Mouse (Mus musculus) neural tube, embryonic 13.5 days (tissue): ENCODE results near the gene Trim10. TPM values are rescaled to one million over a fixed set of nuclear protein-coding genes. Genes with fewer than 3 reads are reported as not detected.
"Not testable (repeated sequence)": the region's sequence is repeated elsewhere in the genome, so short reads cannot be mapped to it uniquely, and the experiment has no call there.

Source experiments
- ATAC-seq: fragments of 200-750 bp; cut with Nextera tagmentation; 2 replicates; pipeline ENCODE4 v1.8.0; 2017; ENCODE audit warnings: low read depth, mild to moderate bottlenecking, moderate TSS enrichment, moderate library complexity
- H3K27ac ChIP-seq: fragments of 300-500 bp; sonication (generic); replicated peaks from 2 replicates; pipeline ENCODE4 v1.5.1; 2015; ENCODE audit warnings: moderate library complexity, mild to moderate bottlenecking, inconsistent platforms
- H3K27me3 ChIP-seq: fragments of 300-500 bp; sonication (generic); 2 replicates; pipeline ENCODE4 v1.6.1; 2015; ENCODE audit warnings: mild to moderate bottlenecking, inconsistent platforms
- H3K36me3 ChIP-seq: fragments of 300-500 bp; sonication (generic); 2 replicates; pipeline ENCODE4 v1.6.1; 2015; ENCODE audit warnings: mild to moderate bottlenecking, inconsistent platforms
- H3K4me1 ChIP-seq: fragments of 300-500 bp; sonication (generic); replicated peaks from 2 replicates; pipeline ENCODE4 v1.6.1; 2015; ENCODE audit warnings: inconsistent platforms
- H3K4me2 ChIP-seq: fragments of 300-500 bp; sonication (generic); 2 replicates; pipeline ENCODE4 v1.6.1; 2015; ENCODE audit warnings: inconsistent platforms, mild to moderate bottlenecking, moderate library complexity
- H3K4me3 ChIP-seq: fragments of 300-500 bp; sonication (generic); 2 replicates; pipeline ENCODE4 v1.5.1; 2015; ENCODE audit warnings: mild to moderate bottlenecking, inconsistent platforms
- H3K9ac ChIP-seq: fragments of 300-500 bp; sonication (generic); 2 replicates; pipeline ENCODE4 v1.6.1; 2015; ENCODE audit warnings: moderate library complexity, mild to moderate bottlenecking, inconsistent platforms
- H3K9me3 ChIP-seq: fragments of 300-500 bp; sonication (generic); 2 replicates; pipeline ENCODE4 v1.6.1; 2016; ENCODE audit warnings: inconsistent platforms
- WGBS: fragments of 180-500 bp; shearing (Covaris S2); methylation state at CpG from one replicate; pipeline ENCODE4 v1.1.7; 2015; 5-methylcytosine and 5-hydroxymethylcytosine counted together
- polyA plus RNA-seq: library from polyadenylated mRNA; unstranded; fragments of >200 nt; fragmentation: Nextera tagmentation; extraction: Ambion mirVana; gene quantifications from 2 replicates; pipeline ENCODE4 v1.2.1, GENCODE M21; 2015

The Trim10 gene
- polyA plus RNA-seq: 1.3 and 1.6 TPM in 2 replicates

GRCm38 (mm10) chr17:36869284-36869954 lies at the start of gene Trim10:
Trim10 (plus strand) TSS chr17:36869574.
- WGBS: 83% methylated on average over 4 of the region's 4 CpGs
- H3K4me3 ChIP-seq: no peak within 1 kb of the TSS
- no peaks in the 10 kb centered on the region for H3K9me3 ChIP-seq
- H3K27me3 ChIP-seq: peaks cover 24% of the 10 kb centered on the region
- H3K4me2 ChIP-seq: no peak within 1 kb of the TSS
- H3K36me3 ChIP-seq: no peaks in the 10 kb centered on the region
- H3K27ac ChIP-seq: no peak within 1 kb of the TSS
- H3K9ac ChIP-seq: no peak within 1 kb of the TSS
- no peak for ATAC-seq
- H3K4me1 ChIP-seq: 0 out of 2 replicates have a peak, but pooled peaks cover 7% of the 10 kb centered on the region

- H3K4me2 ChIP-seq: no peak overlapping the region
- H3K36me3 ChIP-seq: no peaks in the 10 kb centered on the region
- H3K9ac ChIP-seq: no peak overlapping the region
- H3K9me3 ChIP-seq: no peaks in the 10 kb centered on the region
- H3K27ac ChIP-seq: no peak overlapping the region
- ATAC-seq: no peak
- H3K27me3 ChIP-seq: no peaks in the 10 kb centered on the region; the same call in 1 of the 2 replicates
- H3K4me3 ChIP-seq: no peak overlapping the region
- no peaks in the 10 kb centered on the region for H3K4me1 ChIP-seq
Measured at GRCm38 (mm10) chr17:36824005-36824404, 45.4 kb upstream of the Trim10 start.

- no peak overlapping the region for H3K4me3 ChIP-seq
- 28% methylated on average over 4 of the region's 4 CpGs for WGBS
- peak; percentile 79 for ATAC-seq
Measured at GRCm38 (mm10) chr17:36825525-36825924, 43.8 kb upstream of the Trim10 start.

GRCm38 (mm10) chr17:36826002-36826401 lies 43.4 kb upstream of the Trim10 start:
- H3K36me3 ChIP-seq, H3K4me3 ChIP-seq, H3K27ac ChIP-seq, H3K4me1 ChIP-seq, H3K9me3 ChIP-seq, H3K27me3 ChIP-seq, H3K9ac ChIP-seq: not testable (repeated sequence)
- peak; percentile 88 for ATAC-seq
- peak overlapping the region; percentile 31 for H3K4me2 ChIP-seq
- 14% methylated on average over 5 of the region's 5 CpGs for WGBS

More at GRCm38 (mm10) chr17:36825525-36825924, 43.8 kb upstream of the Trim10 start:
- no peaks in the 10 kb centered on the region; the same call in 1 of the 2 replicates for H3K27me3 ChIP-seq
- H3K4me1 ChIP-seq: no peaks in the 10 kb centered on the region
- H3K27ac ChIP-seq: no peak overlapping the region
- peak overlapping the region; percentile 31 for H3K4me2 ChIP-seq
- H3K9ac ChIP-seq: no peak overlapping the region
- H3K36me3 ChIP-seq: no peaks in the 10 kb centered on the region
- no peaks in the 10 kb centered on the region for H3K9me3 ChIP-seq

GRCm38 (mm10) chr17:36828488-36828887 lies 40.9 kb upstream of the Trim10 start:
- H3K27ac ChIP-seq: no peak overlapping the region
- ATAC-seq: no peak
- H3K4me3 ChIP-seq: no peak overlapping the region
- no peak overlapping the region for H3K4me2 ChIP-seq
- no peaks in the 10 kb centered on the region for H3K36me3 ChIP-seq
- H3K9ac ChIP-seq: no peak overlapping the region
- H3K27me3 ChIP-seq: no peaks in the 10 kb centered on the region; the same call in 1 of the 2 replicates
- WGBS: 83% methylated on average over 2 of the region's 2 CpGs
- no peaks in the 10 kb centered on the region for H3K9me3 ChIP-seq
- H3K4me1 ChIP-seq: no peaks in the 10 kb centered on the region

- Histone ChIP-seq H3K27ac (no peak overlapping the region), H3K4me2 (no peak overlapping the region)
- 86% methylated on average over 3 of the region's 3 CpGs for WGBS
Measured at GRCm38 (mm10) chr17:36830470-36830869, 38.9 kb upstream of the Trim10 start.

GRCm38 (mm10) chr17:36832694-36833093 lies 36.7 kb upstream of the Trim10 start:
- Histone ChIP-seq H3K27ac (no peak overlapping the region), H3K9me3 (no peaks in the 10 kb centered on the region), H3K27me3 (no peaks in the 10 kb centered on the region), H3K9ac (no peak overlapping the region), H3K36me3 (no peaks in the 10 kb centered on the region), H3K4me3 (no peak overlapping the region), H3K4me2 (no peak overlapping the region), H3K4me1 (peaks cover 11% of the 10 kb centered on the region)
- no peak for ATAC-seq
- WGBS: 55% methylated on average over 4 of the region's 4 CpGs

More at GRCm38 (mm10) chr17:36830470-36830869, 38.9 kb upstream of the Trim10 start:
- no peaks in the 10 kb centered on the region for H3K4me1 ChIP-seq
- H3K27me3 ChIP-seq: no peaks in the 10 kb centered on the region; the same call in 1 of the 2 replicates
- ATAC-seq: no peak
- H3K4me3 ChIP-seq: no peak overlapping the region
- no peaks in the 10 kb centered on the region for H3K9me3 ChIP-seq
- H3K9ac ChIP-seq: no peak overlapping the region
- H3K36me3 ChIP-seq: no peaks in the 10 kb centered on the region

- H3K36me3 ChIP-seq: no peaks in the 10 kb centered on the region; the same call in 1 of the 2 replicates
- peak overlapping the region; percentile 73 for H3K4me3 ChIP-seq
- ATAC-seq: peak; percentile 12; the same call in 1 of the 2 replicates
- H3K9ac ChIP-seq: no peak overlapping the region
- H3K4me1 ChIP-seq: peaks cover 27% of the 10 kb centered on the region
- H3K4me2 ChIP-seq: peak overlapping the region; percentile 60
- H3K27ac ChIP-seq: peak overlapping the region; percentile 95
- no peaks in the 10 kb centered on the region for H3K9me3 ChIP-seq
- no peaks in the 10 kb centered on the region for H3K27me3 ChIP-seq
- 36% methylated on average over 12 of the region's 12 CpGs for whole genome bisulfite sequencing
Measured at GRCm38 (mm10) chr17:36835591-36836426, 33.6 kb upstream of the Trim10 start.

GRCm38 (mm10) chr17:36836427-36836812 lies 33.0 kb upstream of the Trim10 start:
- Histone ChIP-seq H3K9me3 (no peaks in the 10 kb centered on the region), H3K4me1 (peaks cover 27% of the 10 kb centered on the region), H3K36me3 (no peaks in the 10 kb centered on the region; the same call in 1 of the 2 replicates), H3K4me3 (peak overlapping the region; percentile 73), H3K27ac (peak overlapping the region; percentile 95), H3K27me3 (no peaks in the 10 kb centered on the region), H3K4me2 (peak overlapping the region; percentile 60), H3K9ac (peak overlapping the region; percentile 92)
- ATAC-seq: peak; percentile 49
- 18% methylated on average over 3 of the region's 3 CpGs for WGBS

- Histone ChIP-seq H3K27me3 (no peaks in the 10 kb centered on the region), H3K36me3 (no peaks in the 10 kb centered on the region; the same call in 1 of the 2 replicates), H3K4me3 (peak within 1 kb of the TSS; percentile 73), H3K9me3 (no peaks in the 10 kb centered on the region), H3K4me1 (peaks cover 27% of the 10 kb centered on the region), H3K4me2 (peak within 1 kb of the TSS; percentile 60), H3K9ac (peak within 1 kb of the TSS; percentile 92), H3K27ac (peak within 1 kb of the TSS; percentile 95)
- peak; percentile 98 for ATAC-seq
- WGBS: under 1% methylated on average over 58 of the region's 58 CpGs
Measured at GRCm38 (mm10) chr17:36836874-36837647, 32.3 kb upstream of the Trim10 start, which contains the start of gene Trim26. Trim26 (plus strand) TSS chr17:36837134.

- WGBS: 86% methylated on average over 5 of the region's 5 CpGs
- H3K4me1 ChIP-seq: peaks cover 27% of the 10 kb centered on the region
- H3K4me3 ChIP-seq: no peak overlapping the region
- H3K9me3 ChIP-seq: no peaks in the 10 kb centered on the region
- ATAC-seq: no peak
- no peaks in the 10 kb centered on the region for H3K27me3 ChIP-seq
- H3K4me2 ChIP-seq: no peak overlapping the region
- H3K36me3 ChIP-seq: peaks cover 3% of the 10 kb centered on the region; the same call in 1 of the 2 replicates
- H3K9ac ChIP-seq: 0 out of 2 replicates have a peak overlapping the region, but pooled peaks have one; percentile 31
- no peak overlapping the region for H3K27ac ChIP-seq
Measured at GRCm38 (mm10) chr17:36839001-36839400, 30.4 kb upstream of the Trim10 start.
